Mouse (Mus musculus) brain, adult 2 months (tissue): Measurements from ENCODE around the gene Gm21083.
"Not testable (repeated sequence)": the region's sequence is repeated elsewhere in the genome, so short reads cannot be mapped to it uniquely, and the experiment has no call there.

ENCODE experiments used
- DNase-seq: peaks from one replicate; pipeline ENCODE4 v3.0.0; 2011; ENCODE audit warnings: low read depth, low spot score

Gm21083 gene

DNA sequence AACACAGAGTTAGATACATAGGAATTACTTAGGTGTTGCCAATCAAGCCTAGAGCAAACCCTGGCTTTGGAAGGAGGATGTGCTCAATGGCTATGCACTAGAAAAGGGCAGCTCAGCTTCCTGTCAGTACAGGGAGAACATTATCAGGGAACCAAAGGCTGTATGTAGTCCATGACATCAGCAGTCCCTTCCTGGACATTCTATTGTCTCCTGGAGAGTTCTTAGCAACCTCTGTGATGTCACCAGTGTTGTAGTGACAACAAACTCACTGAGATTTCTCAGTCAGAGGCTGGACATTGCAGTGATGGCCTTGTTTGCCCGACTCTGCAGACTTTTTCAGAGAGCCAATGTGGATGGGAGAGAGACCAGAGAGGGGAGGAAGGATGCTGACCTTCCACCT is at the start of gene Gm21083:
Gene Gm21083 (plus strand): TSS at position 301 of the 400 bp plus-strand sequence.
- DNase-seq: not testable (repeated sequence)

DNA sequence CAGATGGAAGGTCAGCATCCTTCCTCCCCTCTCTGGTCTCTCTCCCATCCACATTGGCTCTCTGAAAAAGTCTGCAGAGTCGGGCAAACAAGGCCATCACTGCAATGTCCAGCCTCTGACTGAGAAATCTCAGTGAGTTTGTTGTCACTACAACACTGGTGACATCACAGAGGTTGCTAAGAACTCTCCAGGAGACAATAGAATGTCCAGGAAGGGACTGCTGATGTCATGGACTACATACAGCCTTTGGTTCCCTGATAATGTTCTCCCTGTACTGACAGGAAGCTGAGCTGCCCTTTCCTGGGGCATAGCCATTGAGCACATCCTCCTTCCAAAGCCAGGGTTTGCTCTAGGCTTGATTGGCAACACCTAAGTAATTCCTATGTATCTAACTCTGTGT is 48.0 kb upstream of the Gm21083 start, which contains the start of gene Gm21190:
Gene Gm21190 (minus strand): TSS at position 101 of the 400 bp plus-strand sequence.
- not testable (repeated sequence) for DNase-seq

DNA sequence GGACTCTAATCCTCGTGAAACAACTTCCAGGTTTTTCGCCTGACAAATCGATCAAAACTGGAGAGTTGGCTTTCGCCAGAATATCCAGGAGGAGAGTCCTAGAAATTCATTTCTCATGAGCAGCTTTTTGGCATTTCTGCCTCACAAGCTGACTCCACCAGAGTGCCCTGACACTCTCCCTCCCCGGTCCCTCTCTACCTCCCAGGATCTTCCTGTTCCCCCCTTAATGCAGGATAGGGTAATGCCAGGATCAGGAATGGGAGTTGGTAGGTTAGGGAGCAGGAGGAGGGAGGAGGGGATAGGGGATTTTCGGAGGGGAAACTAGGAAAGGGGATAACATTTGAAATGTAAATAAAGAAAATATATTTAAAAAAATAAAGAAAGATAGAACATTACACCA is 28.5 kb upstream of the Gm21083 start:
- not testable (repeated sequence) for DNase-seq

DNA sequence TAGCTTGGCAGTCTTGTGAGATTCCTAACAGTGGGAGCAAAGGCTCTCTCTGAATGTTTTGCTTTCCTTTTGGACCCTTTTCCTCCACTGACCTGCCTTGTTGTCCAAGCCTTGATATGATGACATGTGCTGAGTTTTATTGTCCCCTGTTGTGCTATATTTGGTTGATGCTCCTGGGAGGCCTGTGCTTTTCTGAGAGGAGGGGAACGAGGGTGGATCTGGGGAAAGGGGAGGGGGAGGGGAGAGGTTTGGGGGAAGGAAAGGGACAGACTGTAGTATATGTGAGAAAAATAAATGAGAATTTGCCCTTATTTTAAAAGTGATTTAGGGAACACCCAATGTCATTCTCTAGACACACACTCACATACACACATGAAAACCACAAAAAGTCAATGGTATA is 28.0 kb upstream of the Gm21083 start:
- not testable (repeated sequence) for DNase-seq

DNA sequence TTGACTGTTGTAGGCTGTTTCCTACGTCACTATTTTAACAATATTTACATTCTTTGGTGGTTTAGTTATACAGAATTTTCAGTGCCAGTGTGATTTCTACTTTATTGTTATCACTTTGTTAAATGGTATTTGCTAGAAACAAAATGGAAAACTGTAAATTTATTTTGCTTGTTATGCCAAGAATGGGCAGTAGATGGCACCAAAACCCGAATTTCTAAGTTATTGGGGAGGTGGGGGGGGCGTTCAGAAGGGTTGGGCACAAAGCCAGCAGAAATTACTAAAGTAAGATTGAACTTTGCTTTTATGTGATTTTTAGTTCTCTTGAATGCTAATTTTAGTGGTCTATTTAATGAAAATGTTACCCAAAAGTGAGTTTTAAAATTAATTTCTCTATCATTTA is 27.5 kb upstream of the Gm21083 start:
- DNase-seq: not testable (repeated sequence)

DNA sequence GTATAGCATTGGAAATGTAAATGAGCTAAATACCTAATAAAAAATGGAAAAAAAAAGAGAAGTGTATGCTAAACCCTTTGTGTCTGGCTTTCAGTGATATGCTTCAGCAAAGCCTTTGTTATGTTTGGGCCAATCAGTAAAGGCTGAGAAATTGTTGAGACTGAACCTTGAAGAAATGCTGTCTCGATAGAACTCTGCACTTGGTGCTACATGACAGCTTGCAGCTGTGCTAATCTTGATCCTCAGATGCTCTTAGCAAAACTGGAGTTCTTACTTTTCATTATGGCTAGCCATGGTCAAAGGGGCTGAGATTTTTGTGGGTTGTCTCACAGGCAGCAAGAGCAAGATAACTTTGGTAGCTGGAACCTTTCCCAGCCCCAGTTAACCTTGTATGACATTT is 18.5 kb upstream of the Gm21083 start:
- DNase-seq: not testable (repeated sequence)

DNA sequence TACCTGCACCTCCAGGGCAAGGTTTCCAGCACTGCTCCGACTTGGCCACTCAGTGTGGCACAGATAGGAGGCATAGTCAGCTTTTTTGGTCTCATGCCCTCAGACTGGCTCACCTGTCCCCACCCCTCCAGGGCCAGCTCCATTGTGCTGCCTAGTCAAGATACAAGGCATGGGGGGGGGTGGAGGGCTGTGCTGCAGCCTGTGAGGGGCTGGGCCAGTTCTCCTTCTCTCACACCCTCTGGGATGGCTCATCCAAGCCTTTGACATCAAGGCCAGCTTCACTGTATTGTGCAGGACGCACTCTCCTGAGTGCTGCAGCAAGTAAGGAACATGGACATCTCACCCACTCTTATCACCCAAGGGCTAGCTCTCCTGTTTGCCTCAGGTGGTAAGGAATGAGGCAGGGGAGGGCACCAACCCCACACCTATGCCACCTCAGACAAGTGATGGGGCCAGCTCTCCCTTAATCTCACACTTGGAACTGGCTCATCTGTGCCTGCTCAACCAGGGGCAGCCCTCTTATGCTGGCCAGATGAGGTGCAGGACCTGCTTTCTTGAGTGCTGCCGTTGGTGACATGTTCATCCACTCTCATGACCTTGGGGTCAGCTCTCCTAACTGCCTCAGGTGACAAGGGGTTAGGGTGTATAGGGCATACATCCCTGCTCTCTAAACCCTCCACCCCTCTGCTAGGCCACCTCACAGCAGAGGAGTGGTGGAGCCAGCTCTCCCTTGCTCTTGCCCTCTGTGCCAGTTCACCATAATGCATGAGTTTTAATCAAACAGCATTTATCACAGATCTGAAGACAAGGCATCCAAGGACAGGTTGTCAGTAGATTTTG is 15.5 kb upstream of the Gm21083 start:
- DNase-seq: not testable (repeated sequence)

DNA sequence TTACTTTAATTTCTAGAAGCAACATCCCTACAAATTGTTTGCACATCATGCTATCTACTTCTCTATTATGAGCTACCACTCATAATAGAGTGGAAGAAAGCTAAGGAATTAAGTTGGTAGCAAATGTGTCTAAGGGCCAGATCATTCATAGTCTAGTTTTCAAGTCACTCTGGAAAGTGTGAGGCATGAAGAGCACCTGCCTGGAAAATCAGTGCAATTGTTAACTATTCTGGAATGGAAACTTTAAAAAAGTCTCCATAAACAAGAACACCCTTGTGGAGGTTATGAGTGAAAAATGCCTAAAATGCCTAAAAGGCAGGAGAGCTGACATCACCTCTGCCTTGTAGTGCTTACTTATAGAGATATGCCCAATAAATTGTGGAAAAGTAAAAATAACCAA is 3.4 kb upstream of the Gm21083 start:
- not testable (repeated sequence) for DNase-seq

DNA sequence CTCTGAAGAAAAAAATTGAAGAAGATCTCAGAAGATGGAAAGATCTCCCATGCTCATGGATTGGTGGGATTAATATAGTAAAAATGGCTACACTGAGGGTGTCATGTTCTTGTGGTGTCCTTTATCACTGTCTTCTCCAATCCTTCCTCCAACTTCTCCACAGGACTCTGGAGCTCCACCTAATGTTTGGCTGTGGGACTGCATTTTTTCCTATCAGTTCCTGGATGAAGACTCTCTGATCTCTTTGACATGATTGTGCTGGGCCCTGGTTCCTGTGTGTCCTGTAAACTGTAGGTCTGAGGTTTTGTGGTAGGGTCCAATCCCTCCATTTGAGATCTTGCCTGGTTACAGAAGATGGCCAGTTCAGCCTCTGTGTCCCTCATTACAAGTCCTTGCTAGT is 9.2 kb downstream of the Gm21083 start:
- DNase-seq: peak; percentile 53

DNA sequence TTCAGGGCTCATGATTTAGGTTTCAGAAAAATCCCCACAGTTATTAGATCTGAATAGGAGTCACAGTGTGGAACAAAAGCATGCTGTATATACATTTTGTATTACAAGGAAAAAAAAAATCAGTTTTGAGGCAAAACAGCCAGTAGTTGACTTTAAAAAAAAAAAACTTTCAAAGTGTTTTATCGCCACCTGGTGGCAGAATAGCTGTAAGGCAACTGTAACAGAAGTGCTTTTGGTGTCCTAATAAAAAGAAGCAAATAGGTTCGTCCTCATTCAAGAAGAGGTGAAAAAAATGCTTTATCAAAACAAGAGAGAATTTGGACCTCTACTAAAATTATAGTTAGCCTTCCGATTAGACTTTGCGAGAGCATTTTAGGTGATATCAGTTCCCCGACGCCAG is 11.2 kb downstream of the Gm21083 start:
- peak; percentile 34 for DNase-seq

DNA sequence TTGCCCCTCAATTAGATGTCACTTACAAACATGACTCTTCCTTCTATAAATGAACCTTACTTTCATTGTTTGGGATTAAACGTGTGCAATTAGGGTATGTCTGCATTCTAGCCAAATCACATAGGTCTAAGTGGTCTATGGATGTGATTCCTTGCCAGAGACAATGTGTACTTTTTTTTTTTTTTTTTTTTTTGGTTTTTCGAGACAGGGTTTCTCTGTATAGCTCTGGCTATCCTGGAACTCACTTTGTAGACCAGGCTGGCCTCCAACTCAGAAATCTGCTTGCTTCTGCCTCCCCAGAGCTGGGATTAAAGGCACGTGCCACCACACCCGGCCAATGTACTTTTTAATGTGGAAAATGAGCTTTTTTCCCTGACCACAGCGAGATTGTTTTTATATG is 13.5 kb downstream of the Gm21083 start:
- DNase-seq: not testable (repeated sequence)

DNA sequence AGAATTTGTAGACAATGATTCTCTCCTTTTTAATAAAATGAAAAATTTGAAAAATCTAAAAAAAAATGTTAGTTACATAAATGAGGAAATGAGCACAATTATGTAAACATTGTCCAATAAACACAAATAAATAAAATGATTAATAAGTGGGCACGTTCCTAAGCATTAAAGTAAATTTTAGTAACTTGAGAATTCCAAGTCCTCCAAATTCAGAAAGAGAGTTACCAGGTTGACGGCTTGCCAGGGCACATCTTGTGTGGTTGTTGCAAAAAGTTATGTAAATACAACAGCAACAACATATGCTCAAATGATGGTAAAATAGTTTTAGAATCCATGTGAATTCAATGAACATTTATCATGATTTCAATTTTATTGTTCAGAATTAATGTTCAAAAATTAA is 14.4 kb downstream of the Gm21083 start:
- DNase-seq: not testable (repeated sequence)

DNA sequence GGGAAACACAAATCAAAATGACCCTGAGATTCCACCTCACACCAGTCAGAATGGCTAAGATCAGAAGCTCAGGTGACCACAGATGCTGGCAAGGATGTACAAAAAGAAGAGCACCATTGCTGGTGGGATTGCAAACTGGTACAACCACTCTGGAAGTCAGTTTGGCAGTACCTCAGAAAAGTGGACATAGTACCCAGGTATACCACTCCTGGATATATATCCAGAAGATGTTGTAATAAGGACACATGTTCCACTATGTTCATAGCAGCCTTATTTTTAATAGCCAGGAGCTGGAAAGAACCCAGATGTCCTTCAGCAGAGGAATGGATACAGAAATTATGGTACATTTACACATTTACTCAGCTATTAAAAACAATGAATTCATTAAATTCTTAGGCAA is 21.7 kb downstream of the Gm21083 start:
- not testable (repeated sequence) for DNase-seq

DNA sequence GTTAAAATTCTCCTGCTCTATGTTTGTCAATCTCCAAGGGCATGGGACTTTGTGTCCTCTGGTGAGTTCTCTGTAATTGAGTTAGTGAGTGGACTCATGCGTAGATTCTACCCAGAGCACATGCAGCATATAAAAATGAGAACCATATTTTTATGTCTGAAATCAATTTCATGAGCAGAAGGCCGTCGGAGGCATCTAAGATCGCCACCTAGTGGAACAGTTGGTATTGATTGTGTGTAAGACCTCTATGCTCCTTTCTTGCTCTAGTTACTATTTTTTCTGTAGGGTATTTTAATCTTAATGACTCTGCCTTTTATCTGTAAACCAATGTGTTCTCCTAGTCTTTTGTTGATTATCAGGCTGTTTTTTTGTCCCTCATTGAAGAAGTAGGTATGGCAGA is 23.2 kb downstream of the Gm21083 start:
- not testable (repeated sequence) for DNase-seq

DNA sequence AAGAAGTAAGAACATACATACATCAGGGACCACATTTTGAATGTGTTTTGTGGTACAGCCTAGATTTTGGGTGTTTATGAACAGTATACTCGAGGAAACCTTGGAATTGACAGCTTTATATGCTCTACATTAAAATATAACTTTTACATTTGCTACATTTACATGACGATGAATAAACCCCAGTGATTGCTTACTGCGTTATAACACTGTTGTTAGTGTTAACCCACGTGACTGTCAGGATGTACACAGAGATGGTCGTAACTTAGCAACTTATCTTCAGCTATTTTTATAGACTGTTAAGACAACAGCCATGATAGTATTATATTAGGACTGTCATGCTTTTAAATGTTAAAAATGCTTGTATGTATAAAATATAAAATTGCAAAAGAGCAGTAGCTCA is 24.3 kb downstream of the Gm21083 start:
- DNase-seq: not testable (repeated sequence)

DNA sequence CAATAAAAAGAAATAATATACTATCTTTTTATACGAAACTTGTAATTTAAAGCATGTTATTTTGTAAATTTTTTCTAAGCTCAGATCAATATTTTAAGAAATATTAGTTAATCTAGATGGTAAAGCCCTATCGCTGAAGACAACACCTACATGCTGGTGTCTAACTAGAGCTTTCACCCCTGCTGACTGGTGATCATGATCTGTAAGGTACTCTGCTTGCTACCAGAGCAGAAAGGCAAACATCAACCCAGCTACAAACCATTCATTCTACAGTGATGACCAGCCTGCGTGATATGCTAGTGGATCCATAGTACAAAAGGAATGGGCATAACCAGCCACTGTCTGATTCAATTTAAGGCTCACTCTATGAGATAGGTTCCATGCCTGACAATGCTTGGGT is 24.8 kb downstream of the Gm21083 start:
- not testable (repeated sequence) for DNase-seq

DNA sequence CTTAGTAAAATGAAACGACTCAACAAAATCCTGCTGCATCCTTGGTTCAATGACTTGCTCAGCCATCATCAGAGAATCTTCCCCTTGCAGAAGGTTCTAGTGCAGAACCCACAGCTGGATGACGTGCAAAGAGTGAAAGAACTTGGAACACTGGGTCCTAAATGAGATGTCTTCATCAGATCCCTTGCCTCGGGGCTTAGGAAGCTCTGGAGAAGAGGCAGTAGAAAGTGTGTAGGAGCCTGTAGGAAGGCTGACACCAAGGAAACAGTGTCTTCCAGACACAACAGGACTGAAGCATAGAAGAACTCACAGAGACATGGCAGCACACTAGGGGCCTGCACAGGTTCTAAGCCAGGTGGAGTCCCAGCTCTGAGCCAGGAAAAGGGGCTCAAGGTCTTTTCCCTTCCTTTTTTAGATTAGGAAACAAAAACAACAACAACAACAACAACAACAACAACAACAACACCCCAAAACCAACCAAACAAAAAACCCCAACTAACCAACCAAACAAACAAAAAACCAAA is 25.4 kb downstream of the Gm21083 start:
- not testable (repeated sequence) for DNase-seq

DNA sequence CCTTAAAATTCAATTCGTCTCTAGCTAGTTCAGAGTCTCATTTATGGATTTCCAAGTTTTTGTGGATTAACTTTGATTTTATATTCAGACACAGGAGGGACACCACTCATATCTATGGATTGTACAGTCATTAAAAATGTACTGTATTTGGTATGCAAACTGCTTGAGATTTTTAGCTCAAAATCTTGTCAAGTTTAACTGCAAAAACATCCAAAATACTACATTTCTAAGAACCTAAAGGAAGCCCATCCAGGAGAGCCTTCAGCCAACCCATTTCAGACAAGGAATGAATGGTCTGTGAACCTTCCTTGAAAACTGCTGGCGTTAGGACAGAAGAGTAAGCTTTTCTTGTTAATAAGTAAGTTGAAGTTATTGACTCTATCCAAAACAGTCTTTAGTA is 25.9 kb downstream of the Gm21083 start:
- DNase-seq: not testable (repeated sequence)

DNA sequence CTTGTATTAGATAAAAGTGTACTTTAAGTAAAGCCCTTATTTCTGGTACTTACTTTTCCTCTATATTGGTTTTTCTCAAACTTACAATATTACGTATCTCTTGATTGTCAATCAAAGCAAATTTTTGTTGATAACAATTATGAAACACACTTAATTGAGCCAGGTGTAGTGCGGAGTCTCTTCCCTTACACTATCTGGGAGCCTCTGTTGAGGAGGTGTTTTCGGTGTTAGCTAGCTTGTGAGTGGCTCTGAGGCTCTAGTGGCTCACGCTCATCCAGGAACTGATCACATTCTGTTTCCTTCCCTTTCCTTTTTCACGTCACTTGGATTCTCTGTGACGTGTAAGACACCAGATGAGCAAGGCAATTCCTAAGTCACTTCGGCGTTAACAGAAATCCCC is 26.5 kb downstream of the Gm21083 start:
- DNase-seq: not testable (repeated sequence)

DNA sequence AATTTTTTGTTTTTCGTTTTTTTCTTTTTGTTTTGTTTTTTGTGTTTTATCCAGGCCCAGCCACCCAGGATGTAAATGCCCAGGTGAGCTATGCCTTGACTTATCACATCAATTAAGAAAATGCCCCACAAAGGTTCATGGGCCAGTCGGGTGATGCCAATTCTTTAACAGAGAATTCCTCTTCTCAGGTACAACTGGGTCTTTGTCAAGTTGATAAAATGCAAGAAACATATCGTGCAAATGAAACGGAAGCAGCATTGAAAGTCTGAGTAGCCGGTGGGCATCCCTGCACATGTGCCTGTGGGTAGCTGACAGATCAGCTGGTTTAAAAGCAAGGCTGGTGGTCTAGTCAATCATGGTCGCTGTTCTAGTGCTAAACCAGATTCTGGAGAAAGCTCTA is 29.5 kb downstream of the Gm21083 start:
- DNase-seq: not testable (repeated sequence)

DNA sequence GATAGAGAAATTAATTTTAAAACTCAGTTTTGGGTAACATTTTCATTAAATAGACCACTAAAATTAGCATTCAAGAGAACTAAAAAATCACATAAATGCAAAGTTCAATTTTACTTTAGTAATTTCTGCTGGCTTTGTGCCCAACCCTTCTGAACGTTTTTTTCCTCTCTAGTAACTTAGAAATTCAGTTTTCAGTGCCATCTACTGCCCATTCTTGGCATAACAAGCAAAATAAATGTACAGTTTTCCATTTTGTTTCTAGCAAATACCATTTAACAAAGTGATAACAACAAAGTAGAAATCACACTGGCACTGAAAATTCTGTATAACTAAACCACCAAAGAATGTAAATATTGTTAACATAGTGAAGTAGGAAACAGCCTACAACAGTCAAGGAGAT is 33.6 kb downstream of the Gm21083 start:
- DNase-seq: peak; percentile 49

DNA sequence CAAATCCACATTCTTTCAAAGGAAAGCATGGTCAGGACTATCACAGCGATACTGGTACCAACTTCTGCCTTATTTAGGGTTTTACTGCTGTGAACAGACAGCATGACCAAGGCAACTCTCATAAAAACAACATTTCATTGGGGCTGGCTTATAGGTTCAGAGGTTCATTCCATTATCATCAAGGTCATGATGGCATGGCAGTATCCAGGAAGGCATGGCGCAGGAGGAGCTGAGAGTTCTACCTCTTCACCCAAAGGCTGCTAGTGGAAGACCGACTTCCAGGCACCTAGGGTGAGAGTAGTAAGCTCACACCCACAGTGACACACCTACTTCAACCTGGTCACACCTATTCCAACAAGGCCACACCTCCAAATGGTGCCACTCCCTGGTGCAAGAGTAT is 39.1 kb downstream of the Gm21083 start:
- not testable (repeated sequence) for DNase-seq

DNA sequence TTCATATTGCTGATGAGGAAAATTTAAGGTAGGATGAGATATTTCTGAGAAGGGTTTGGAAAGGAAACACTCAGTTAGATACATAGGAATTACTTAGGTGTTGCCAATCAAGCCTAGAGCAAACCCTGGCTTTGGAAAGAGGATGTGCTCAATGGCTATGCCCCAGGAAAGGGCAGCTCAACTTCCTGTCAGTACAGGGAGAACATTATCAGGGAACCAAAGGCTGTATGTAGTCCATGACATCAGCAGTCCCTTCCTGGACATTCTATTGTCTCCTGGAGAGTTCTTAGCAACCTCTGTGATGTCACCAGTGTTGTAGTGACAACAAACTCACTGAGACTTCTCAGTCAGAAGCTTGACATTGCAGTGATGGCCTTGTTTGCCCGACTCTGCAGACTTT is 41.6 kb downstream of the Gm21083 start, which contains the start of gene Speer4d:
Gene Speer4d (plus strand): TSS at position 301 of the 400 bp plus-strand sequence.
- not testable (repeated sequence) for DNase-seq
